Mouse (Mus musculus): Measurements from ENCODE around the gene Ptprj. TPM values are rescaled to one million over a fixed set of nuclear protein-coding genes. Genes with fewer than 3 reads are reported as not detected.
A peak's percentile ranks its signal among the peaks of the same experiment; 100 is the strongest.

The Ptprj gene
- polyA plus RNA-seq, 1 experiment from 2014 or later, result 1.9 TPM

GRCm38 (mm10) chr2:90525807-90526206 lies 54.6 kb downstream of the Ptprj start:
- H3K4me3 ChIP-seq, result no peak overlapping the region
- H3K27ac ChIP-seq, result no peak overlapping the region
- H3K9me3 ChIP-seq, result no peaks in the 10 kb centered on the region
- peaks cover 22% of the 10 kb centered on the region for H3K4me1 ChIP-seq
- no peaks in the 10 kb centered on the region for H3K27me3 ChIP-seq (ENCODE audit: poor library complexity, severe bottlenecking)
- H3K36me3 ChIP-seq (replicated peaks), result no peaks in the 10 kb centered on the region
- no peak for DNase-seq (ENCODE audit: extremely low spot score, low spot score)
- WGBS, result 90% methylated on average over 14 of the region's 14 CpGs

- Histone ChIP-seq H3K27me3 (ENCODE audit: poor library complexity, severe bottlenecking) (no peaks in the 10 kb centered on the region), H3K27ac (no peak overlapping the region), H3K36me3 (replicated peaks) (no peaks in the 10 kb centered on the region), H3K9me3 (no peaks in the 10 kb centered on the region), H3K4me3 (no peak overlapping the region), H3K4me1 (peaks cover 20% of the 10 kb centered on the region)
- WGBS, result 96% methylated on average over 6 of the region's 6 CpGs
- DNase-seq (ENCODE audit: extremely low spot score, low spot score), result no peak
Observed at GRCm38 (mm10) chr2:90522455-90522854, 58.0 kb downstream of the Ptprj start.

- WGBS, result 92% methylated on average over 1 of the region's 1 CpGs
- Histone ChIP-seq H3K27me3 (ENCODE audit: poor library complexity, severe bottlenecking) (no peaks in the 10 kb centered on the region), H3K9me3 (no peaks in the 10 kb centered on the region), H3K4me3 (no peak overlapping the region), H3K4me1 (peaks cover 14% of the 10 kb centered on the region), H3K36me3 (replicated peaks) (no peaks in the 10 kb centered on the region), H3K27ac (no peak overlapping the region)
- DNase-seq (ENCODE audit: extremely low spot score, low spot score), result no peak
Observed at GRCm38 (mm10) chr2:90521909-90522308, 58.5 kb downstream of the Ptprj start.

GRCm38 (mm10) chr2:90518296-90518695 lies 62.2 kb downstream of the Ptprj start:
- no peak for DNase-seq (ENCODE audit: extremely low spot score, low spot score)
- Histone ChIP-seq H3K9me3 (no peaks in the 10 kb centered on the region), H3K4me1 (peaks cover 14% of the 10 kb centered on the region), H3K4me3 (no peak overlapping the region), H3K27me3 (ENCODE audit: poor library complexity, severe bottlenecking) (no peaks in the 10 kb centered on the region), H3K36me3 (replicated peaks) (no peaks in the 10 kb centered on the region), H3K27ac (no peak overlapping the region)
- 90% methylated on average over 6 of the region's 6 CpGs for WGBS

- WGBS, result 71% methylated on average over 5 of the region's 5 CpGs
- Histone ChIP-seq H3K36me3 (replicated peaks) (no peaks in the 10 kb centered on the region), H3K27ac (no peak overlapping the region), H3K27me3 (ENCODE audit: poor library complexity, severe bottlenecking) (no peaks in the 10 kb centered on the region), H3K4me1 (peaks cover 14% of the 10 kb centered on the region), H3K4me3 (no peak overlapping the region), H3K9me3 (no peaks in the 10 kb centered on the region)
- no peak for DNase-seq (ENCODE audit: extremely low spot score, low spot score)
Observed at GRCm38 (mm10) chr2:90514969-90515368, 65.5 kb downstream of the Ptprj start.

- 93% methylated on average over 4 of the region's 4 CpGs for WGBS
- Histone ChIP-seq H3K9me3 (no peaks in the 10 kb centered on the region), H3K4me1 (peaks cover 31% of the 10 kb centered on the region), H3K36me3 (replicated peaks) (no peaks in the 10 kb centered on the region), H3K27me3 (ENCODE audit: poor library complexity, severe bottlenecking) (no peaks in the 10 kb centered on the region), H3K27ac (no peak overlapping the region), H3K4me3 (no peak overlapping the region)
- DNase-seq (ENCODE audit: extremely low spot score, low spot score), result no peak
Observed at GRCm38 (mm10) chr2:90509268-90509667, 71.2 kb downstream of the Ptprj start.

GRCm38 (mm10) chr2:90506143-90506542 lies 74.3 kb downstream of the Ptprj start:
- no peak for DNase-seq (ENCODE audit: extremely low spot score, low spot score)
- H3K4me1 ChIP-seq, result peaks cover 36% of the 10 kb centered on the region
- H3K27me3 ChIP-seq (ENCODE audit: poor library complexity, severe bottlenecking), result no peaks in the 10 kb centered on the region
- H3K4me3 ChIP-seq, result no peak overlapping the region
- H3K27ac ChIP-seq, result peak overlapping the region; percentile 56
- 62% methylated on average over 3 of the region's 3 CpGs for WGBS
- no peaks in the 10 kb centered on the region for H3K36me3 ChIP-seq (replicated peaks)
- H3K9me3 ChIP-seq, result no peaks in the 10 kb centered on the region

GRCm38 (mm10) chr2:90504731-90505171 lies 75.7 kb downstream of the Ptprj start:
- Histone ChIP-seq H3K4me1 (peaks cover 38% of the 10 kb centered on the region), H3K27me3 (ENCODE audit: poor library complexity, severe bottlenecking) (no peaks in the 10 kb centered on the region), H3K27ac (no peak overlapping the region), H3K36me3 (replicated peaks) (no peaks in the 10 kb centered on the region), H3K4me3 (no peak overlapping the region), H3K9me3 (no peaks in the 10 kb centered on the region)
- no peak for DNase-seq (ENCODE audit: extremely low spot score, low spot score)
- 86% methylated on average over 6 of the region's 6 CpGs for WGBS

GRCm38 (mm10) chr2:90503182-90503833 lies 77.1 kb downstream of the Ptprj start:
- H3K27ac ChIP-seq, result no peak overlapping the region
- H3K4me1 ChIP-seq, result peaks cover 38% of the 10 kb centered on the region
- DNase-seq (ENCODE audit: extremely low spot score, low spot score), result no peak
- no peaks in the 10 kb centered on the region for H3K36me3 ChIP-seq (replicated peaks)
- H3K27me3 ChIP-seq (ENCODE audit: poor library complexity, severe bottlenecking), result no peaks in the 10 kb centered on the region
- no peak overlapping the region for H3K4me3 ChIP-seq
- WGBS, result 89% methylated on average over 3 of the region's 3 CpGs
- no peaks in the 10 kb centered on the region for H3K9me3 ChIP-seq

- H3K27ac ChIP-seq, result no peak overlapping the region
- no peak for DNase-seq (ENCODE audit: extremely low spot score, low spot score)
- no peak overlapping the region for H3K4me3 ChIP-seq
- no peaks in the 10 kb centered on the region for H3K36me3 ChIP-seq (replicated peaks)
- H3K4me1 ChIP-seq, result peaks cover 36% of the 10 kb centered on the region
- H3K27me3 ChIP-seq (ENCODE audit: poor library complexity, severe bottlenecking), result no peaks in the 10 kb centered on the region
- H3K9me3 ChIP-seq, result no peaks in the 10 kb centered on the region
Observed at GRCm38 (mm10) chr2:90502738-90503137, 77.7 kb downstream of the Ptprj start.

GRCm38 (mm10) chr2:90501708-90502107 lies 78.7 kb downstream of the Ptprj start:
- Histone ChIP-seq H3K4me1 (peaks cover 30% of the 10 kb centered on the region), H3K27me3 (ENCODE audit: poor library complexity, severe bottlenecking) (no peaks in the 10 kb centered on the region), H3K9me3 (no peaks in the 10 kb centered on the region), H3K27ac (no peak overlapping the region), H3K4me3 (no peak overlapping the region), H3K36me3 (replicated peaks) (no peaks in the 10 kb centered on the region)
- DNase-seq (ENCODE audit: extremely low spot score, low spot score), result no peak
- 77% methylated on average over 3 of the region's 3 CpGs for WGBS

GRCm38 (mm10) chr2:90500892-90501291 lies 79.6 kb downstream of the Ptprj start:
- no peaks in the 10 kb centered on the region for H3K9me3 ChIP-seq
- peaks cover 26% of the 10 kb centered on the region for H3K4me1 ChIP-seq

GRCm38 (mm10) chr2:90499002-90499401 lies 81.4 kb downstream of the Ptprj start:
- Histone ChIP-seq H3K27ac (no peak overlapping the region), H3K27me3 (ENCODE audit: poor library complexity, severe bottlenecking) (no peaks in the 10 kb centered on the region), H3K9me3 (no peaks in the 10 kb centered on the region), H3K4me1 (peaks cover 14% of the 10 kb centered on the region; the same call in 1 of the 2 replicates), H3K4me3 (no peak overlapping the region), H3K36me3 (replicated peaks) (no peaks in the 10 kb centered on the region)
- WGBS, result 87% methylated on average over 1 of the region's 1 CpGs
- DNase-seq (ENCODE audit: extremely low spot score, low spot score), result no peak

More at GRCm38 (mm10) chr2:90500892-90501291, 79.6 kb downstream of the Ptprj start:
- Histone ChIP-seq H3K27ac (no peak overlapping the region), H3K4me3 (no peak overlapping the region), H3K36me3 (replicated peaks) (no peaks in the 10 kb centered on the region), H3K27me3 (ENCODE audit: poor library complexity, severe bottlenecking) (no peaks in the 10 kb centered on the region)
- DNase-seq (ENCODE audit: extremely low spot score, low spot score), result no peak

- Histone ChIP-seq H3K36me3 (replicated peaks) (no peaks in the 10 kb centered on the region), H3K27ac (no peak overlapping the region), H3K4me3 (no peak overlapping the region), H3K4me1 (peaks cover 14% of the 10 kb centered on the region; the same call in 1 of the 2 replicates), H3K27me3 (ENCODE audit: poor library complexity, severe bottlenecking) (no peaks in the 10 kb centered on the region), H3K9me3 (no peaks in the 10 kb centered on the region)
- 95% methylated on average over 3 of the region's 3 CpGs for WGBS
- no peak for DNase-seq (ENCODE audit: extremely low spot score, low spot score)
Observed at GRCm38 (mm10) chr2:90497551-90497950, 82.9 kb downstream of the Ptprj start.

Measured in forebrain, embryonic 10.5 days (tissue).